In genomic region chr14:105859876-105860275, GRCm38 (mm10) we compare ENCODE assay signal across 19 mouse cellular contexts.
"Had no signal": no experiment of that assay in that cellular context is flagged by ENCODE, and none has a peak within 500 bp of the region (broad histone marks: within the 10 kb centered on the region; RNA-seq: fewer than 3 reads in every experiment).

No protein-coding gene starts in this region.

- H3K27me3 ChIP-seq: neural tube, embryonic 13.5 days; neural tube, embryonic 15.5 days had no signal

- H3K36me3 ChIP-seq: midbrain, embryonic 10.5 days; midbrain, embryonic 12.5 days; neural tube, embryonic 13.5 days; neural tube, embryonic 15.5 days had no signal

- DNase-seq: lung, adult 18-20 months; lung, embryonic 14.5 days; lung, postnatal 10 days; lung, postnatal 4 days; midbrain, embryonic 14.5 days; retina, postnatal 1 day; right cerebral cortex, adult 18-20 months; right cerebral cortex, postnatal 25 days; right cerebral cortex, postnatal 4 days; thymus, adult 18-20 months; thymus, postnatal 14 days; thymus, postnatal 4 days had no signal

- H3K9ac ChIP-seq: liver, embryonic 14.5 days; lung, embryonic 14.5 days; midbrain, embryonic 12.5 days; neural tube, embryonic 13.5 days; neural tube, embryonic 15.5 days had no signal

- H3K4me1 ChIP-seq: midbrain, embryonic 12.5 days; neural tube, embryonic 13.5 days; neural tube, embryonic 15.5 days had no signal

- H3K4me3 ChIP-seq: midbrain, embryonic 10.5 days; midbrain, embryonic 12.5 days; myocyte; neural tube, embryonic 13.5 days; neural tube, embryonic 15.5 days had no signal

- H3K9me3 ChIP-seq: midbrain, embryonic 10.5 days; midbrain, embryonic 12.5 days had no signal

- H3K27ac ChIP-seq: liver, embryonic 14.5 days; midbrain, embryonic 10.5 days; midbrain, embryonic 12.5 days; neural tube, embryonic 13.5 days; neural tube, embryonic 15.5 days had no signal

- ATAC-seq: midbrain, embryonic 16.5 days had no signal
